Mouse (Mus musculus): Measurements from ENCODE around the gene Slc10a7. TPM values are rescaled to one million over a fixed set of nuclear protein-coding genes. Genes with fewer than 3 reads are reported as not detected.
"Not testable (repeated sequence)": the region's sequence is repeated elsewhere in the genome, so short reads cannot be mapped to it uniquely, and the experiment has no call there.

Slc10a7 gene
- 7.1 and 8.2 TPM in 2 replicates for polyA plus RNA-seq (2014; fragmentation: Nextera tagmentation; extraction: Ambion mirVana)

DNA sequence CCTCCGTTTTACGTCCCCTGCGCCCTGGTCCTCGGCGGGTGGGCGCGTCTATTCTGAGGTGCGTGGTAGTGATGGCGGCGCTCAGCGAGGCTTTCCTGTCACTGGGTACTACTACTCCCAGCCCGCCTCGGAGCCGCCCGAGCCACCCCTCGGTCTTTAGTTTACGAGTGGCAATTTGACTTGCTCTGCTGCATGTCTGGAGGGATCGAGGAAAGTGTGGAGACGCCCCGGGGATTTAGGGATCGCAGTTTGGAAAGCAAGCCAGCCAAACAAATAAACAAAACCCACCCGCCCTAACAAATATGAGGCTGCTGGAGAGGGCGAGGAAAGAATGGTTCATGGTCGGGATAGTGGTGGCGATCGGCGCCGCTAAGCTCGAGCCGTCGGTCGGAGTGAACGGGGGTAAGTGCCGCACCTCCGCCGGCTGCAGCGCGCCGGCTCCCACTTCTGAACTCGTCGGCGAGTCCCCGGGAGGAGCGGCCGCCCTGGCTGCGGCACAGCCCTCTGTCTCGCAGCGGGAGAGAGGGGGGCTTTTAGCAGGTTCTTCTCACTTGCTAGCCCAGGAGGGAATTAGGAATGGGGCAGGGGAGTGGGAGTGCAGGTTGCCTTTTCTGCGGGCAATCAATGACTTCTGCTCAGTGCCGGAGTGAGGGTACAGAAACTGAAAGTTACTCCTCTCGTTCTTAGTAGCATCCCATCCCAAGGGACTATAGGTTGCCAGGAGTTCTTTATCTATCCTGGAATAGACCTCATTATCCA is at the start of gene Slc10a7:
Gene Slc10a7, plus strand, starts transcription at position 74 of the 759 bp plus-strand sequence.
- peaks cover 6% of the 10 kb centered on the region for H3K36me3 ChIP-seq (ENCODE audit: control insufficient read depth, insufficient read depth, low read length)
- H3K27me3 ChIP-seq (ENCODE audit: control insufficient read depth, insufficient read depth, low read length) = no peaks in the 10 kb centered on the region
- H3K27ac ChIP-seq (ENCODE audit: low read depth, low read length) = peak within 1 kb of the TSS; percentile 91
- H3K9ac ChIP-seq (replicated peaks; ENCODE audit: low read depth, low read length) = peak within 1 kb of the TSS; percentile 98
- H3K4me1 ChIP-seq (ENCODE audit: control insufficient read depth, insufficient read depth, low read length) = peaks cover 8% of the 10 kb centered on the region
- peak; percentile 98 for ATAC-seq (ENCODE audit: low read depth)
- H3K9me3 ChIP-seq (ENCODE audit: control insufficient read depth, low read length) = no peaks in the 10 kb centered on the region
- WGBS = under 1% methylated on average over 51 of the region's 51 CpGs
- H3K4me2 ChIP-seq (ENCODE audit: low read depth, low read length) = peak within 1 kb of the TSS; percentile 85
- H3K4me3 ChIP-seq (ENCODE audit: low read depth, low read length) = peak within 1 kb of the TSS; percentile 95

DNA sequence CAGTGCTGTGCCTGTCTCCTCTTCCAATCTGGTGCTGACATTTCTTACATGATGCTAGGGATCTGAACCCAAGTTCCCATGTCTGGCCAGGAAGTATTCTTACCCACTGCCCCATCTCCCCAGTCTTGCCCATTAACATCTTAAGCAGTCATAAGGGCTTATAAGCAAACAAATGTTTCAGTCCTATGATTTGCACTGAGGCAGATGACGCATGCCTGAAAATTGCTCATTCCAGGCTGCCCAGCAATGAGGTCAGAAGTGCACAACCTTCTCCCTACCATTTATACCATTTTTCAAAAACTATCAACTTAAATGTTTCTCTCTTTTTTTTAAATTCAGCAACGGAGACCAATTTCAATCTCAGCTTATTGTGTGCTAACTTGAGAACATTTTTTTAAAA is 45.2 kb upstream of the Slc10a7 start:
- 88% methylated on average over 2 of the region's 2 CpGs for whole genome bisulfite sequencing

DNA sequence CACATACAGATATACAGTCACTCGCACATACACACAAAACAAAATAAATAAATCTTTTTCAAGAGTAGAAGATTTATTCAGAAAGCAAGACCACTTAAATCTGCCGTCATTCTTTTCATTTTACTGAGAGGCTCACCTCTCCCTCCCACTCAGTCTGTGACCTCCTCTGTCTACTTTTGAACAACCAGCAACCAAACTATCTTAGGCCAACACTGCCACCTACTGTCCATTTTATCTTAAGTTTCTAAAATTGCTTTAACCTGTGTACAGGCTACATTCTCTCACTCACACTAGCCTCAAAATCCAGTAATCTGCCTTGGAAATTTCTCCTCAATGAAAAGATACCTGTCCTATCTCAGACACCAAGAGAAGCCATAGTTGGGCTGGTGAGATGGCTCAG is 41.3 kb upstream of the Slc10a7 start:
- H3K27me3 ChIP-seq (ENCODE audit: control insufficient read depth, insufficient read depth, low read length) = no peaks in the 10 kb centered on the region
- ATAC-seq (ENCODE audit: low read depth) = no peak
- 89% methylated on average over 2 of the region's 2 CpGs for WGBS
- H3K4me3 ChIP-seq (ENCODE audit: low read depth, low read length) = no peak overlapping the region
- H3K36me3 ChIP-seq (ENCODE audit: control insufficient read depth, insufficient read depth, low read length) = no peaks in the 10 kb centered on the region
- H3K4me2 ChIP-seq (ENCODE audit: low read depth, low read length) = no peak overlapping the region
- H3K4me1 ChIP-seq (ENCODE audit: control insufficient read depth, insufficient read depth, low read length) = no peaks in the 10 kb centered on the region
- H3K9ac ChIP-seq (replicated peaks; ENCODE audit: low read depth, low read length) = no peak overlapping the region
- H3K9me3 ChIP-seq (ENCODE audit: control insufficient read depth, low read length) = no peaks in the 10 kb centered on the region
- no peak overlapping the region for H3K27ac ChIP-seq (ENCODE audit: low read depth, low read length)

More for the DNA sequence above, 45.2 kb upstream of the Slc10a7 start:
- ATAC-seq (ENCODE audit: low read depth) = no peak
- H3K4me3 ChIP-seq (ENCODE audit: low read depth, low read length) = no peak overlapping the region
- H3K9me3 ChIP-seq (ENCODE audit: control insufficient read depth, low read length) = no peaks in the 10 kb centered on the region
- H3K4me1 ChIP-seq (ENCODE audit: control insufficient read depth, insufficient read depth, low read length) = no peaks in the 10 kb centered on the region
- H3K36me3 ChIP-seq (ENCODE audit: control insufficient read depth, insufficient read depth, low read length) = no peaks in the 10 kb centered on the region
- H3K27ac ChIP-seq (ENCODE audit: low read depth, low read length) = no peak overlapping the region
- H3K9ac ChIP-seq (replicated peaks; ENCODE audit: low read depth, low read length) = no peak overlapping the region
- H3K27me3 ChIP-seq (ENCODE audit: control insufficient read depth, insufficient read depth, low read length) = no peaks in the 10 kb centered on the region
- no peak overlapping the region for H3K4me2 ChIP-seq (ENCODE audit: low read depth, low read length)

DNA sequence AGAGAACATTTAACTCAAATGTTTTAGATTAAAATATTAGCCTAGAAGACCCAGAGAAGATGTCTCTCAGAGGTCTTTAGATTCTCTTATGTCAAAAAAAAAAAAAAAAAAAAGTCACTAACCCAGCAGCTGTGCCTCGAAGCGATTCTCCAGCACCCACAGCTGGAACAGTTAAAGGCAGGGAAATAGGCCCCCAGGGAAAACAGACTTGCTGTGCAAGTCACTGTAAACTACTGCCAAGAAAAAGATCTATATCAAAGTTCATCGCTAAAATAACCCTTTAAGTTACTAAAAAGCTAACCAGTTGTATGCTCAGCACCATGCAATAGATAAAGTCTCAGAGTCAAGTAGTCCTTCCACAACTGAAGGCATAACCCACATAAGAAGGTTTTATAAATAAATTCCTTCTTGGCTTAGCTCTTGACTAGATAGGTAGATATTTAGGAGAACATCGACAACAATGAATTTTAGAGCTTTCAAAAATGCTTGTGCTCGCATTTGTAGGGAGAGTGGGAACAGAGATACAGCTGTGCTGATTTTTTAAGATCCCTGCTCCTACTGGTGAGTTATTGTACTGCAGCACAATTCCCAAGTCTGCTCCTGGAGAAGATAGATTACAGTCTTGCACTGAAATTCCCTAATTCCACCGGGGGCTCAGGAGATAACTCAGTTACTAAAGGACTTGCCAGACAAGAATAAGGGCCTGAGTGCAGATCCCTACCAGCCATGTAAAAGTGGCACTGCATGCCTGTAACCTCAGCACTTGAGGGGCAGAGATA is 31.9 kb upstream of the Slc10a7 start:
- Histone ChIP-seq H3K4me2 (ENCODE audit: low read depth, low read length) (no peak overlapping the region), H3K9me3 (ENCODE audit: control insufficient read depth, low read length) (no peaks in the 10 kb centered on the region), H3K27me3 (ENCODE audit: control insufficient read depth, insufficient read depth, low read length) (no peaks in the 10 kb centered on the region), H3K9ac (replicated peaks; ENCODE audit: low read depth, low read length) (no peak overlapping the region), H3K36me3 (ENCODE audit: control insufficient read depth, insufficient read depth, low read length) (no peaks in the 10 kb centered on the region), H3K4me1 (ENCODE audit: control insufficient read depth, insufficient read depth, low read length) (no peaks in the 10 kb centered on the region), H3K27ac (ENCODE audit: low read depth, low read length) (no peak overlapping the region), H3K4me3 (ENCODE audit: low read depth, low read length) (no peak overlapping the region)
- no peak for ATAC-seq (ENCODE audit: low read depth)
- WGBS = 56% methylated on average over 6 of the region's 6 CpGs

DNA sequence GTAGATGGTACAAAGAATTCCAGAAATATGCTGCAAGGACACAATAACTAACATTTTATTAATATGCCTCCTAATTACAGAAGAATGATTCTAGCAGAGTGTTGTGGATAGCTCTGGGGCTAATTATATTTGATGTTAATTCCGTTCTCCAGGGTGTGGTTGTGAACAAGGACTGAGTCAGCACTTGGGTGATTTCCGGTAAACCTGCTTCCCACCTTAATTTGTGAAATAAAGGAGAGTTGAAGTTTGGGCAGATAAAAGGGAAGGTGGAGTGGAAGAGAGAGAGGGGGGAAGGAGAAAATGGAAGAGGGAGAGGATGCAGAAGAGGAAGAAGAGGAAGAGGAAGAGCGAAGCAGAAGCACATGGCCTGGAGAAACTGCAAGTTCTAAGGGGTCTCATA is 19.4 kb upstream of the Slc10a7 start:
- Histone ChIP-seq H3K27me3 (ENCODE audit: control insufficient read depth, insufficient read depth, low read length) (no peaks in the 10 kb centered on the region), H3K36me3 (ENCODE audit: control insufficient read depth, insufficient read depth, low read length) (no peaks in the 10 kb centered on the region), H3K4me1 (ENCODE audit: control insufficient read depth, insufficient read depth, low read length) (no peaks in the 10 kb centered on the region), H3K4me2 (ENCODE audit: low read depth, low read length) (no peak overlapping the region), H3K9ac (replicated peaks; ENCODE audit: low read depth, low read length) (no peak overlapping the region), H3K4me3 (ENCODE audit: low read depth, low read length) (no peak overlapping the region), H3K27ac (ENCODE audit: low read depth, low read length) (no peak overlapping the region), H3K9me3 (ENCODE audit: control insufficient read depth, low read length) (no peaks in the 10 kb centered on the region)
- 77% methylated on average over 3 of the region's 3 CpGs for WGBS
- ATAC-seq (ENCODE audit: low read depth) = no peak

DNA sequence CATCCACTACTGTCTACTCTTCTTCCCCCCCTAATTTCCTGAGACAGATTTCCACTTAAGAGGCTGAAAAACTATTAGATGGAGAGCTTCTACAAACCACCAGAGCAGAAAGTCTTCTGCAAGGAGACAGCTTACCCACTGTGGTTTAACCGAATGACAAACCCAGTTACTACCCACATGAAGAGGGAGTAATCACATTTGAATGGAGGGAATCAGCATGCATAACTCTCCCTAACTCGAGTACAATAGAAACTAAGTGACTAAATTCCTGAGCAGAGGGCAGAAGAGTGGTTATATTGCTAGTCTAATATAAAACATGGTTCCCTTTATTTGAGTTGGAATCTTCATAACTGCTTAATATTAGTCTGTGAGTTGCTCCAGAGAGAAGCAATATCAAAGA is 16.1 kb upstream of the Slc10a7 start:
- ATAC-seq (ENCODE audit: low read depth) = no peak
- 24% methylated on average over 2 of the region's 2 CpGs for WGBS

DNA sequence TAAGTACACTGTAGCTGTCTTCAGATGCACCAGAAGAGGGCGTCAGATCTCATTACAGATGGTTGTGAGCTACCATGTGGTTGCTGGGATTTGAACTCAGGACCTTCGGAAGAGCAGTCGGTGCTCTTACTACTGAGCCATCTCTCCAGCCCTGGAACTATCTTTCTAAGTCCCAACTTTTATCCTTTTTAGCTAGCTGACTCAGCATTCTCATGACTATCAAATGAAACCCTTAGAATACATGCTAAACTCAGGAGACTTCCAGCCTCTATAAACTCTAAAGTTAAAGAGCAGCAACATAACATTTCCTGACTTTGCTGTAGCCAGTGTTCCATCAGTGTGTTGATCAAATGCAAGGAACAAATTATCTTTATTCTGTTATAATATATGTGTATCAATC is 12.9 kb upstream of the Slc10a7 start:
- ATAC-seq (ENCODE audit: low read depth); H3K27me3 ChIP-seq (ENCODE audit: control insufficient read depth, insufficient read depth, low read length); H3K9ac ChIP-seq (replicated peaks; ENCODE audit: low read depth, low read length); H3K27ac ChIP-seq (ENCODE audit: low read depth, low read length); H3K4me1 ChIP-seq (ENCODE audit: control insufficient read depth, insufficient read depth, low read length); H3K9me3 ChIP-seq (ENCODE audit: control insufficient read depth, low read length); H3K36me3 ChIP-seq (ENCODE audit: control insufficient read depth, insufficient read depth, low read length); H3K4me2 ChIP-seq (ENCODE audit: low read depth, low read length); H3K4me3 ChIP-seq (ENCODE audit: low read depth, low read length): not testable (repeated sequence)
- WGBS = 90% methylated on average over 3 of the region's 3 CpGs

More for the DNA sequence above, 16.1 kb upstream of the Slc10a7 start:
- no peaks in the 10 kb centered on the region for H3K9me3 ChIP-seq (ENCODE audit: control insufficient read depth, low read length)
- no peaks in the 10 kb centered on the region for H3K36me3 ChIP-seq (ENCODE audit: control insufficient read depth, insufficient read depth, low read length)
- H3K4me3 ChIP-seq (ENCODE audit: low read depth, low read length) = no peak overlapping the region
- no peak overlapping the region for H3K9ac ChIP-seq (replicated peaks; ENCODE audit: low read depth, low read length)
- no peak overlapping the region for H3K27ac ChIP-seq (ENCODE audit: low read depth, low read length)
- H3K27me3 ChIP-seq (ENCODE audit: control insufficient read depth, insufficient read depth, low read length) = no peaks in the 10 kb centered on the region
- H3K4me1 ChIP-seq (ENCODE audit: control insufficient read depth, insufficient read depth, low read length) = no peaks in the 10 kb centered on the region
- H3K4me2 ChIP-seq (ENCODE audit: low read depth, low read length) = no peak overlapping the region

DNA sequence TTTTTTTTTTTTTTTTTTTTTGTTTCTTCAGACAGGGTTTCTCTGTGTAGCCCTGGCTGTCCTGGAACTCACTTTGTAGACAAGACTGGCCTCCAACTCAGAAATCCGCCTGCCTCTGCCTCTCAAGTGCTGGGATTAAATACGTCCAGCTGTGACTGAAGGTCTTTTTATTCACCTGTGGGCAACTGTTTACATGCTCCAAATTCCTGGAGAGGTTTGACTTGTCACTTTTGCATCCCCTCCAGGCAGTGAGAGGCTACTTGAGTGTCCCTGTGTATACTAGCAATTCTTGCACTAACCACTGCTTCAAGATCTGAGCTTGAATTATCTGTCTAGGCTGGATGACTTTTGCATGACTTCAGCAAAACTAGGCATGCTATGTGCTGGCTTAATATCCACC is 6.4 kb upstream of the Slc10a7 start:
- Histone ChIP-seq H3K36me3 (ENCODE audit: control insufficient read depth, insufficient read depth, low read length) (peaks cover 11% of the 10 kb centered on the region), H3K4me2 (ENCODE audit: low read depth, low read length) (no peak overlapping the region), H3K4me1 (ENCODE audit: control insufficient read depth, insufficient read depth, low read length) (peaks cover 5% of the 10 kb centered on the region), H3K4me3 (ENCODE audit: low read depth, low read length) (no peak overlapping the region), H3K27me3 (ENCODE audit: control insufficient read depth, insufficient read depth, low read length) (no peaks in the 10 kb centered on the region), H3K9ac (replicated peaks; ENCODE audit: low read depth, low read length) (no peak overlapping the region), H3K9me3 (ENCODE audit: control insufficient read depth, low read length) (no peaks in the 10 kb centered on the region), H3K27ac (ENCODE audit: low read depth, low read length) (no peak overlapping the region)
- 87% methylated on average over 2 of the region's 2 CpGs for WGBS
- ATAC-seq (ENCODE audit: low read depth) = no peak

All from neural tube, embryonic 14.5 days (tissue).